Mouse (Mus musculus) E14TG2a.4 (cell line): ENCODE results near the gene Csf3.
"Not testable (repeated sequence)": the region's sequence is repeated elsewhere in the genome, so short reads cannot be mapped to it uniquely, and the experiment has no call there.

Experiments used
- CTCF ChIP-seq: conservative IDR thresholded peaks from 2 replicates; pipeline ENCODE4 v1.5.1; 2014; ENCODE audit warnings: low read length
- NANOG ChIP-seq: IDR thresholded peaks from 2 replicates; pipeline ENCODE4 v1.6.1; 2014; ENCODE audit warnings: borderline replicate concordance, low read length, mixed read lengths
- POU5F1 ChIP-seq: IDR thresholded peaks from 2 replicates; pipeline ENCODE4 v1.6.1; 2014; ENCODE audit warnings: low read length, borderline replicate concordance

GRCm38 (mm10) chr11:98737220-98737619, 36.2 kb downstream of the Csf3 start:
- not testable (repeated sequence) for TF ChIP-seq CTCF, NANOG, POU5F1
